Mouse (Mus musculus) liver, embryonic 11.5 days (tissue): Measurements from ENCODE around the gene Cyp4a30b. TPM values are rescaled to one million over a fixed set of nuclear protein-coding genes. Genes with fewer than 3 reads are reported as not detected.
"Not testable (repeated sequence)": the region's sequence is repeated elsewhere in the genome, so short reads cannot be mapped to it uniquely, and the experiment has no call there.

Source experiments
- ATAC-seq: fragments of 200-750 bp; cut with Nextera tagmentation; replicated peaks from 2 replicates; pipeline ENCODE4 v1.8.0; 2017; ENCODE audit warnings: moderate number of reproducible peaks, mild to moderate bottlenecking, moderate TSS enrichment, moderate library complexity; ENCODE audit not compliant: low FRiP score
- DNase-seq: peaks from one replicate; pipeline ENCODE4 v3.0.0-alpha.2; 2017; ENCODE audit warnings: low spot score
- H3K27ac ChIP-seq: fragments of 300-500 bp; sonication (generic); 2 replicates; pipeline ENCODE4 v1.5.1; 2014; ENCODE audit warnings: mild to moderate bottlenecking, low read depth, low read length, control low read depth
- H3K27me3 ChIP-seq: fragments of 300-500 bp; sonication (generic); replicated peaks from 2 replicates; pipeline ENCODE4 v1.6.1; 2014; ENCODE audit warnings: low read length, mixed read lengths; ENCODE audit not compliant: control insufficient read depth, insufficient read depth
- H3K36me3 ChIP-seq: fragments of 300-500 bp; sonication (generic); 2 replicates; pipeline ENCODE4 v1.6.1; 2014; ENCODE audit warnings: mild to moderate bottlenecking, low read length, moderate library complexity, mixed read lengths; ENCODE audit not compliant: control insufficient read depth, insufficient read depth
- H3K4me1 ChIP-seq: fragments of 300-500 bp; sonication (generic); replicated peaks from 2 replicates; pipeline ENCODE4 v1.6.1; 2014; ENCODE audit warnings: low read length, mixed read lengths; ENCODE audit not compliant: control insufficient read depth, insufficient read depth
- H3K4me2 ChIP-seq: fragments of 300-500 bp; sonication (generic); 2 replicates; pipeline ENCODE4 v1.6.1; 2014; ENCODE audit warnings: mild to moderate bottlenecking, control low read depth, moderate library complexity
- H3K4me3 ChIP-seq: fragments of 300-500 bp; sonication (generic); 2 replicates; pipeline ENCODE4 v1.5.1; 2014; ENCODE audit warnings: low read depth, low read length, control low read depth
- H3K9ac ChIP-seq: fragments of 300-500 bp; sonication (generic); 2 replicates; pipeline ENCODE4 v1.6.1; 2014; ENCODE audit warnings: low read depth, low read length, control low read depth
- H3K9me3 ChIP-seq: fragments of 300-500 bp; sonication (generic); 2 replicates; pipeline ENCODE4 v1.6.1; 2016; ENCODE audit warnings: low read length, inconsistent platforms, mixed read lengths; ENCODE audit not compliant: control insufficient read depth
- WGBS: fragments of 180-500 bp; shearing (Covaris S2); extraction: QIAGEN DNeasy Blood & Tissue Kit; methylation state at CpG from one replicate; pipeline ENCODE4 v1.1.7; 2014; 5-methylcytosine and 5-hydroxymethylcytosine counted together
- polyA plus RNA-seq: library from polyadenylated mRNA; unstranded; fragments of >200 nt; fragmentation: Nextera tagmentation; extraction: Ambion mirVana; gene quantifications from 2 replicates; pipeline ENCODE4 v1.2.1, GENCODE M21; 2014

Gene Cyp4a30b
- not detected in 2 replicates for polyA plus RNA-seq

DNA sequence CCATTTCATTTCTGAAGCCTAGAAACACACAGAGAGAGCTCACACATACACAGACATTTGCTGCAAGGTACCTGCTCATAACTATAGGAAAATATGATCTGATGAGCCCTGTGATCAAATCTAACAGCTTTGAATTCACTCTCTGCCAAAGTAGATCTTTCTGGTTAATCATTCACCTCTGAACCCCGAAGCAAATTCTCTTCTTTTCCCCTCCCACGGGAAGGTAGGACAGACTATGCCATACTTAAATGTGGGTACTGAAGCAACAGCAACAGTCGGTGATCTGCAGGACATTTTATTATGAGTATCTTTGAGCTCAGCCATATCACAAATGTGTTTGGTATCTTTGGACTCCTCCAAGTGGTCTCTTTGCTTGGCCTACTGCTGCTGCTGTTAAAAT, at the start of gene Cyp4a30b:
Cyp4a30b (plus strand) TSS at position 301 of the 400 bp plus-strand sequence.
- no peaks in the 10 kb centered on the region for H3K9me3 ChIP-seq
- no peak within 1 kb of the TSS for H3K4me3 ChIP-seq
- H3K27me3 ChIP-seq, result no peaks in the 10 kb centered on the region
- WGBS, result 64% methylated on average over 3 of the region's 3 CpGs
- H3K36me3 ChIP-seq, result no peaks in the 10 kb centered on the region
- DNase-seq (no peak), ATAC-seq (no peak)
- H3K27ac ChIP-seq, result no peak within 1 kb of the TSS
- H3K4me2 ChIP-seq, result no peak within 1 kb of the TSS
- no peak within 1 kb of the TSS for H3K9ac ChIP-seq
- no peaks in the 10 kb centered on the region for H3K4me1 ChIP-seq

DNA sequence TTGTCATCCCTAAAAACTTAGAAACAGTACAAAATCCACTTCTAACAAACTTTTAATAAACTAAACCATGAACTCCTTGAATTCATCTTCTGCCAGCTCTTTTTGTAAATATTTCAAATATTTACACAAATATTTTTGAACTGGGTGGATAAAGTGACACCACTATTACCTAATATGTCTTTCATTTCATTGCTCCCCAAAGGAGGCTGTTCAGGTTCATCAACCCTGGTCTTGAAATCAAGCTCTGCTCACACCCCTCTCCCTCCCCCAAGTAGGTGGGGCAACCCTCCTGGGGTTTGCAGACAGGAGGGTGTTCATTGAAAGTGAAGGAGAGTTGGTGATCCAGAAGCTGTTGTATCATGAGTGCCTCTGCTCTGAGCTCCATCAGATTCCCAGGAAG, 41.1 kb upstream of the Cyp4a30b start, which contains the start of gene Cyp4a12b:
Cyp4a12b (plus strand) TSS at position 301 of the 400 bp plus-strand sequence.
- not testable (repeated sequence) for H3K36me3 ChIP-seq, ATAC-seq, DNase-seq, H3K9ac ChIP-seq, H3K4me1 ChIP-seq, H3K27ac ChIP-seq, H3K4me2 ChIP-seq, H3K9me3 ChIP-seq, H3K4me3 ChIP-seq, H3K27me3 ChIP-seq

DNA sequence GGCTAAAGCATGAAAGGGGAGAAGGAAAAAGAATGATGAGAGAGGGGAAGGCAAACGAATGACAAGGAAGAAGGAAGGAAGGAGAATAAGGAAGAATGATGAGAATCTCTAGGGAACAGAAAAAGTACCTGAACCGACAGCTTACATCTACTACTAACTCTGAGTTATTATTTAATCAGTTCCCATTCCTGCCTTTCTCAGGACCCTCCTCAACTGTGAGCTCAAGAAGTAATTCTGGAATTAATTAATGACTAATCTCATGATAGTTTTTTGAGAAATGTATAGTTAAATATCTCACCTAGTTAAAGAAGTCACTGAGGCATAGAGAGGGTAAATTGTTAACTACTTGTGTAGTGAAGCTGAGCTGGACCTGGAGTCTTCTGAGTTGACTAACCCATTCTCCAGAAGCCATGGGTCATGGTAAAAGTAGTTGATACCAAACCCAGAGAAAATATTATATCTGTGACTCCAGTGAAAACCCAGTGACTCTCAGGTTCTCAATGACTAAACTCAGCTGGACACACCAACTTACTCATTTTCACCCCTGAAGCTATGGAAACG, 1.7 kb upstream of the Cyp4a30b start:
- ATAC-seq (no peak), DNase-seq (no peak)
- Histone ChIP-seq H3K4me2 (no peak overlapping the region), H3K27ac (no peak overlapping the region), H3K4me1 (no peaks in the 10 kb centered on the region), H3K27me3 (no peaks in the 10 kb centered on the region), H3K4me3 (no peak overlapping the region), H3K36me3 (no peaks in the 10 kb centered on the region), H3K9me3 (no peaks in the 10 kb centered on the region), H3K9ac (no peak overlapping the region)
- 60% methylated on average over 3 of the region's 3 CpGs for WGBS

DNA sequence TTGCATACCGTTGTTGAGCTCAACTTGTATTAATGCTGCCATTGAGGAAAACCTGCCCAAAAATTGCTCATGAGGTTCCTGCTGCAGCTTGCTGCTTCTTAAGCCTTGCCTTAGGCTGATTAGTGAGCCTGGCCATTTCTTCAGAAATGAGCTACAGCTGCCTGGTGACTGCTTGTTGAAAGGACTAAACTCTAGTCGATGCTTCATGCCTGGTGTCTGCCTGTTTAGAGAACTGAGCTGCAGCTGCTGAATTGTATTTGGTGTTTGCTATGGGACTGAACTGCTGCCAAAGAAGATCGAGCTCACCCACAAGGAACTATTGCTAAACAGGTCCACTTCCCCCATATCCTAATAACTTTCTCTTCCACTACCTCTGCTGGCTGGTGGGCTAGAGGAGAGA, 21.2 kb downstream of the Cyp4a30b start:
- not testable (repeated sequence) for H3K4me3 ChIP-seq, H3K27ac ChIP-seq, H3K9me3 ChIP-seq, H3K9ac ChIP-seq, H3K4me2 ChIP-seq, H3K4me1 ChIP-seq, ATAC-seq, DNase-seq, H3K27me3 ChIP-seq, H3K36me3 ChIP-seq
- WGBS, result 74% methylated on average over 3 of the region's 3 CpGs

DNA sequence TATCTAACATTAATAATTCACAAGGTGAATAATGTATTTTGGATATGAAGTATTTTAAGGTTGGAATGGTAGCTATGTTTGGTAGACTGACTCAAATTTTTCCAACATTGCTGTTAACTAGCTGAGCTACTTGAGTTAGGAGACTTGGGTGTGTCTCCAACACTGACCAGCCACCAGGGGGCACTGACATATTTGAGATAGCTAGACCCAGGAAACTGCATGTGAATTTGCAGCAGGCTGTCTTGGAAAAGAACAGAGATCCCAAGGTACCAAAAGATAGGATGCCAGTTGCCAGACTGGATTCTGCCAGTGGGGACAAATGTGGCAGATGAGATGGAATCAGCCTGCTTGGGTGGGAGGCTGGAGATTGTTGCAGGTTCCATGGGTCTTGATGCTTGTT, 23.6 kb downstream of the Cyp4a30b start:
- not testable (repeated sequence) for H3K9me3 ChIP-seq, H3K4me1 ChIP-seq, DNase-seq, H3K9ac ChIP-seq, H3K27me3 ChIP-seq, ATAC-seq, H3K27ac ChIP-seq, H3K4me2 ChIP-seq, H3K4me3 ChIP-seq, H3K36me3 ChIP-seq

DNA sequence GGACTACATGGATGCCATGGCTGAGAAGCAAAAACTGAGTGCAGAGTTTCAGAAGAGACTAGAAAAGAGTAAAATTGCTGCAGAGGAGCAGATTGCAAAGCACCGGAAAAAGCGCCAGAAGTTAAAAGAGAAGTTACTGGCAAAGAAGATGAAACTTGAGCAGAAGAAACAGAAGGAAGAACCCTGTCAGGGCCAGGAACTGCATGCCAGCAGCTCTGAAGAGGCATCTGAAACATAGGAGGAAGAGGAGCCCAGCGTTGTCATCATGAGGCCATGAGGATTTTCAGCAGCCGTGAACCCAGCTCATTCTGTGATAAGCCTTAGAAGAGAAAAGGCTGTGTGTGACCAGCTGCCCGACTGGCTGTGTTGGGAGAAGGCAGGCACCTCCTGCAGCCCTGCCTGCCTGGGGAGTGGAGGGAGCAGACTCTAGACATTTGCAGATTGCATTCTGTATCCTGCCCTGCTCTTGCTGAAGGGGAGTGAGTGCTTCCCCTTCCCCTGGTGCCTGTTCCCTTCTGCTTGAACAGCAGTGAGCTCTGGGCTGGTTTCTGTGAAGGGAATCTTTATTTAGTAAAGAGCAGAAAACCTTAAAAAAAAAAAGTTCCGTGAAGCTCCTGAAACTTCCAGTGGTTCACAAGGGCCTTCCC, 28.7 kb downstream of the Cyp4a30b start:
- 52% methylated on average over 6 of the region's 6 CpGs for WGBS
- no peak overlapping the region for H3K4me3 ChIP-seq
- no peak overlapping the region for H3K27ac ChIP-seq
- H3K4me1 ChIP-seq, result no peaks in the 10 kb centered on the region
- H3K36me3 ChIP-seq, result no peaks in the 10 kb centered on the region
- DNase-seq (no peak), ATAC-seq (no peak)
- no peaks in the 10 kb centered on the region for H3K9me3 ChIP-seq
- H3K27me3 ChIP-seq, result no peaks in the 10 kb centered on the region
- no peak overlapping the region for H3K9ac ChIP-seq
- no peak overlapping the region for H3K4me2 ChIP-seq

DNA sequence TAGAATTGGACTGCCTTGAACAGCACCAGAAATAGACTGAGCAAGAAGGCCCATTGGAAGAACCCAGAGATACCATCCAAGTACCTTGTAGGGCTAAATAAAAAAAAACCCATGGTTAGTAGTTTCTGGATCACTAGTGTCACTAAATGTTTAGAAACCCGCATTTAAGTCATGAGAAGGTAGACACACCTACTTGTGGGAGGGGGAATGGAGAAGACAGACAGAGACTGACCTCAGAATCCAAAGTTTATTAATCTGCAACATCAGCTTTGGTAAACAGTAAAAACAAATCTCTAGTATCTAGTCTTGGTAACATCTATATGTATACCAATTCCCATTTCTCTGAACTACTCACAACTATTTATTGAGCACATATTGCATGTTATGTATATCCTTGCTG, 43.6 kb downstream of the Cyp4a30b start, which contains the start of gene Cyp4a14:
Cyp4a14 (minus strand) TSS at position 142 of the 400 bp plus-strand sequence.
- DNase-seq, result no peak
- Histone ChIP-seq H3K4me1 (no peaks in the 10 kb centered on the region), H3K27me3 (no peaks in the 10 kb centered on the region), H3K27ac (no peak within 1 kb of the TSS), H3K36me3 (no peaks in the 10 kb centered on the region), H3K4me3 (no peak within 1 kb of the TSS), H3K9ac (no peak within 1 kb of the TSS), H3K4me2 (no peak within 1 kb of the TSS), H3K9me3 (no peaks in the 10 kb centered on the region)
- ATAC-seq, result no peak
- 79% methylated on average over 1 of the region's 1 CpGs for WGBS

DNA sequence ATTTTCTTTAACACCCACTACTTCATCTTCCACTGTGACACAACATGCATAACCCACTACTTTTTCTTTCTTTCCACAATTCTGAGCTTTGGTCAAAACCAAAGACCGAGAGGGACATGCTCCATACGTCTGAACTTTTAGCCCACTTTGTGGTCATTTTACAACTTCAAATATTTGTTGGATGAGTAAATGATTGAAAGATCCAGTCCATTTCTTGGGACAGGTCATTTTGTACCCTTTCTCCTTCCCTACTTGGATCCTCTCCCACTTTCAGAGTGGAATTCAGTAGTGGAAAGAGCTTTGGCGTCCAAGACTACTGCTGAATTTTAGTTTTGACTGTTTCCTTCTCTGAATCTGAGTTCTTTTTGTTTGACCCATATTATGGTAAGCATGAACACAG, 45.1 kb downstream of the Cyp4a30b start:
- Histone ChIP-seq H3K4me2 (no peak overlapping the region), H3K4me3 (no peak overlapping the region), H3K4me1 (no peaks in the 10 kb centered on the region), H3K27ac (no peak overlapping the region), H3K9ac (no peak overlapping the region), H3K27me3 (no peaks in the 10 kb centered on the region), H3K9me3 (no peaks in the 10 kb centered on the region), H3K36me3 (no peaks in the 10 kb centered on the region)
- ATAC-seq (no peak), DNase-seq (no peak)
- WGBS, result 80% methylated on average over 3 of the region's 3 CpGs

DNA sequence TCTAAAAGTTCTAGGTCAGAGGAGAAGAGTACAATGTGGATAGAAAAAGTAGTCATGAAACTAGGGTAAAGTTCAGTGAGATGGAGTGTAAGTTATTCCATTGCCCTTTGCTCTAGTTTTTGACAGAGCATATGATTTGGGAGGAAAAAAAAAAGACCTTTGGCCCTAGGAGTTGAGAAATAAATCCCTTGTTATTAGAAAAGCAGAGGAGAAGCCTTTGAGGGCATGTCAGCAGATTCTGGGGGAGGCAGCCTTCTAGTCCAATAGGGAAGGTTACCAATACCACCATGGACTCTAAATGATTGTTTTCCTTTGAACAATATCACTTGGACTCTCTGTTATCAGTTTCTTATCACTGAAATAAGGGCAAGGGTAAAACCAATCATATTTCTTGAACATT, 61.6 kb downstream of the Cyp4a30b start:
- not testable (repeated sequence) for H3K27me3 ChIP-seq, DNase-seq, H3K4me1 ChIP-seq, H3K27ac ChIP-seq, H3K9me3 ChIP-seq, H3K36me3 ChIP-seq, ATAC-seq, H3K9ac ChIP-seq, H3K4me3 ChIP-seq, H3K4me2 ChIP-seq
